Mouse (Mus musculus) liver, embryonic 15.5 days (tissue): ENCODE results near the gene Gm17631. TPM values are rescaled to one million over a fixed set of nuclear protein-coding genes. Genes with fewer than 3 reads are reported as not detected.
"Not testable (repeated sequence)": the region's sequence is repeated elsewhere in the genome, so short reads cannot be mapped to it uniquely, and the experiment has no call there.

Experiments used
- ATAC-seq: fragments of 200-750 bp; cut with Nextera tagmentation; 2 replicates; pipeline ENCODE4 v1.8.0; 2017; ENCODE audit warnings: moderate number of reproducible peaks, mild to moderate bottlenecking, moderate library complexity; ENCODE audit not compliant: insufficient read depth
- H3K27ac ChIP-seq: fragments of 300-500 bp; sonication (generic); replicated peaks from 2 replicates; pipeline ENCODE4 v1.5.1; 2015; ENCODE audit warnings: mild to moderate bottlenecking, inconsistent platforms
- H3K27me3 ChIP-seq: fragments of 300-500 bp; sonication (generic); 2 replicates; pipeline ENCODE4 v1.6.1; 2015; ENCODE audit warnings: mild to moderate bottlenecking, inconsistent platforms
- H3K36me3 ChIP-seq: fragments of 300-500 bp; sonication (generic); replicated peaks from 2 replicates; pipeline ENCODE4 v1.6.1; 2015; ENCODE audit warnings: moderate library complexity, mild to moderate bottlenecking, inconsistent platforms
- H3K4me1 ChIP-seq: fragments of 300-500 bp; sonication (generic); replicated peaks from 2 replicates; pipeline ENCODE4 v1.6.1; 2015; ENCODE audit warnings: inconsistent platforms
- H3K4me2 ChIP-seq: fragments of 300-500 bp; sonication (generic); 2 replicates; pipeline ENCODE4 v1.6.1; 2015; ENCODE audit warnings: moderate library complexity, mild to moderate bottlenecking, inconsistent platforms
- H3K4me3 ChIP-seq: fragments of 300-500 bp; sonication (generic); replicated peaks from 2 replicates; pipeline ENCODE4 v1.5.1; 2015; ENCODE audit warnings: mild to moderate bottlenecking, inconsistent platforms
- H3K9ac ChIP-seq: fragments of 300-500 bp; sonication (generic); 2 replicates; pipeline ENCODE4 v1.6.1; 2015; ENCODE audit warnings: moderate library complexity, mild to moderate bottlenecking, inconsistent platforms
- H3K9me3 ChIP-seq: fragments of 300-500 bp; sonication (generic); replicated peaks from 2 replicates; pipeline ENCODE4 v1.6.1; 2016; ENCODE audit warnings: inconsistent platforms
- WGBS: fragments of 180-500 bp; shearing (Covaris S2); methylation state at CpG from one replicate; pipeline ENCODE4 v1.1.7; 2015; ENCODE audit warnings: mixed read lengths; ENCODE audit not compliant: insufficient replicate concordance; 5-methylcytosine and 5-hydroxymethylcytosine counted together
- polyA plus RNA-seq: library from polyadenylated mRNA; unstranded; fragments of >200 nt; fragmentation: Nextera tagmentation; extraction: Ambion mirVana; gene quantifications from 2 replicates; pipeline ENCODE4 v1.2.1, GENCODE M21; 2015

Gm17631 gene
- not detected in 2 replicates for polyA plus RNA-seq

DNA sequence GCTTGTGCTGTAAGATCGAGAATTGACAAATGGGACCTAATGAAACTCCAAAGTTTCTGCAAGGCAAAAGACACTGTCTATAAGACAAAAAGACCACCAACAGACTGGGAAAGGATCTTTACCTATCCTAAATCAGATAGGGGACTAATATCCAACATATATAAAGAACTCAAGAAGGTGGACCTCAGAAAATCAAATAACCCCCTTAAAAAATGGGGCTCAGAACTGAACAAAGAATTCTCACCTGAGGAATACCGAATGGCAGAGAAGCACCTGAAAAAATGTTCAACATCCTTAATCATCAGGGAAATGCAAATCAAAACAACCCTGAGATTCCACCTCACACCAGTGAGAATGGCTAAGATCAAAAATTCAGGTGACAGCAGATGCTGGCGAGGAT, at the start of gene Gm17631:
Gene Gm17631 (plus strand): TSS at position 301 of the 400 bp plus-strand sequence.
- H3K9me3 ChIP-seq: not testable (repeated sequence)

DNA sequence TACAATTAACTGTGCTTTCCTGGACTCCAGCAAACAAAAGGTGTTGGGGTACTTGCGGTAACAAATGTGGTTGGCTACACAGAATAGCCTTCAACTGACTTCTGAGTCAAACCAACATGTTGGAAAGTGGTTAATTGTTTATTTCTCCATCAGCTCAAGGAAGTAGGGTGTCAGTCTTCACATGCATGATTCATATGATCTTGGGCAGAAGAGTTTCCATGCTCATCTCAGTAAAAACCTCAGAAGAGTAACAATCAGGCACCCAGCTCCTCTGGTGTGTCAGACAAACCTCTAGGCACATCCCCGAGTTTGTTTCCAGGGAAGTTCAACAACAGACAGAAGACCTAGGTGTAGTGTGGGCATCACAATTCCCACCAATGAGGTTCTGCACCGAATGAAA, 44.7 kb upstream of the Gm17631 start:
- H3K36me3 ChIP-seq: no peaks in the 10 kb centered on the region
- no peaks in the 10 kb centered on the region for H3K4me1 ChIP-seq
- no peaks in the 10 kb centered on the region for H3K9me3 ChIP-seq
- ATAC-seq: no peak
- H3K4me3 ChIP-seq: no peak overlapping the region
- H3K27ac ChIP-seq: no peak overlapping the region
- H3K4me2 ChIP-seq: no peak overlapping the region
- no peak overlapping the region for H3K9ac ChIP-seq
- H3K27me3 ChIP-seq: no peaks in the 10 kb centered on the region
- 38% methylated on average over 3 of the region's 3 CpGs for WGBS

More for the DNA sequence above, at the start of gene Gm17631:
- not testable (repeated sequence) for H3K4me3 ChIP-seq, H3K4me2 ChIP-seq, H3K4me1 ChIP-seq, H3K36me3 ChIP-seq, H3K9ac ChIP-seq, H3K27me3 ChIP-seq, ATAC-seq, H3K27ac ChIP-seq
- WGBS: no CpG with 5 or more reads among the region's 3 CpGs

DNA sequence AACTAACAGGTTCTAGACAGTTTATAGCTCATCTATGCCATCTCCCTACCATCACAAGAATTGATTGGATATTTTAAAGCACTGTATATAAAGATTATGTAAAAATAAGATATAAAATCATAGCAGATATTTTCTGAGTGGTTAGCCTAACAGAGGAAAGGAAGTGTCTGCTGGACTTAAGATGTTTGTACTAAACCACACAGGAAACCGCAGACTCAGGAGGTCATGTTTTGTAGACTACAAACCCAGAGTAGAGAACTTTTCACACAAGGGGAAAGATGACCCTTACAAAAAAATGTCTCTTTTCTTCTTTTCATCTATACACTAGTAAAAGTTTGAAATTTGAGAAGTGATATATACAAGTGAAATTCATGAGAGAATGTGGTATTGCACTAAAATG, 38.4 kb upstream of the Gm17631 start:
- no peaks in the 10 kb centered on the region for H3K27me3 ChIP-seq
- H3K9ac ChIP-seq: no peak overlapping the region
- no peak overlapping the region for H3K4me3 ChIP-seq
- H3K27ac ChIP-seq: no peak overlapping the region
- H3K4me1 ChIP-seq: no peaks in the 10 kb centered on the region
- no peak overlapping the region for H3K4me2 ChIP-seq
- ATAC-seq: no peak
- no peaks in the 10 kb centered on the region for H3K36me3 ChIP-seq
- no peaks in the 10 kb centered on the region for H3K9me3 ChIP-seq
- 35% methylated on average over 1 of the region's 1 CpGs for WGBS

DNA sequence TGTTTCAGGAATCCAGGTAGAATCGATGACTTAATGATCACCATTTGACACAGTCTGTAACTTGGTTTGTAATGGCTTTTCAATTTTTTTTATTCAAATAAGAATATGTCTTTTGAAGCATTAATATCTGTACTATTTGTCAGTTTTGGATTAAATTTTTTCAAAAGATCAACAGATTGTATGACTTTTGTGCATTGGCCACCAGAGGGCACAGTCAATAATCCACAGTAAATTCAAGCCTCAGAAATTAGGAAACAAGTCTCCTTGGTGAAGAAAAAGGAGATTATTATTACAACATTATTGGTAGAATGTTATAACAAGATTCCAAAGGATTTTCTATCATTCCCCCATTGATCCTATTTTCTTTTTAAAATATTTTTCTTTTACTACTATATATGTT, 36.9 kb upstream of the Gm17631 start:
- H3K9me3 ChIP-seq: no peaks in the 10 kb centered on the region
- no peaks in the 10 kb centered on the region for H3K4me1 ChIP-seq
- no peaks in the 10 kb centered on the region for H3K27me3 ChIP-seq
- no peak overlapping the region for H3K4me3 ChIP-seq
- H3K4me2 ChIP-seq: no peak overlapping the region
- no peak overlapping the region for H3K9ac ChIP-seq
- no peaks in the 10 kb centered on the region for H3K36me3 ChIP-seq
- WGBS: 53% methylated on average over 1 of the region's 1 CpGs
- ATAC-seq: no peak
- H3K27ac ChIP-seq: no peak overlapping the region

DNA sequence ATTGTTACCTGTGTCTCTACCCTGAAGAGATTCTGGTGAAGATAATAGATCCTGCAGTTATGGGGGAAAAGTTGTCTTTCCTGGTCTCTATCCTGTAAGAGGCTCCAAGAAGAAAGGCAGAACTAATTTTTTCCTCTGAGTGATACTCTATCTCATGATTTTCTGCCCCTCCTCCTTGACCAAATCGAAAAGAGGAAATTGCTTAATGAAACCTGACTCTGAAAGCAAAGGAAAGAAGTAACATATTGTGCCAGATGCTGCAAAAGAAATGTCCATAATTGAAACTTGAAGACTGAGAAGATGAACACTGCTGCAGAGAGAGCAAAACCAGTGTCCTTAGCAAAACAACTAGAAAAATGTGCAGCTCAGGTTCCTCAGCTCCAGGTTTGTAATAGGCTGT, 14.1 kb downstream of the Gm17631 start, which contains the start of gene Klra17:
Gene Klra17 (minus strand): TSS at position 124 of the 400 bp plus-strand sequence.
- 17% methylated on average over 1 of the region's 1 CpGs for WGBS

DNA sequence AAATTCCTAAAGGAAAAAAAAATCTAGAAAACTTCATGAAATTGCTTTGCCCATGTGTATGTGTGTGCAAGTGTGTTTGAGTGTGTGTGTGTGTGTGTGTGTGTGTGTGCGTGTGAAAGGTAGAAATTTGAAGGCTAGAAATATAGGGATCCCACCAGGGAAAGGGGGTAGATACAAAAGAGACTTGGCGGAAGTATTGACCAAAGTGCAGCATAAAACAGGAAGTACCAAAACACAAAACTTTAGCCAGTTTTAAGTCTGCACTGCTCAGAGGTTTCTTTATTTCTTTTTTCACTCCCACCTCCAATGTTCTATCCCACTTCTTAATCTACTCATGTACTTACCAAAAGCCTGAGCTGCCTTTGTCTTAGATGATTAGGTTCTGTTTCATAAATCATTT, 20.1 kb downstream of the Gm17631 start:
- Histone ChIP-seq H3K27me3 (no peaks in the 10 kb centered on the region), H3K4me3 (no peak overlapping the region), H3K36me3 (no peaks in the 10 kb centered on the region), H3K4me1 (no peaks in the 10 kb centered on the region), H3K27ac (no peak overlapping the region), H3K4me2 (no peak overlapping the region), H3K9me3 (no peaks in the 10 kb centered on the region), H3K9ac (no peak overlapping the region)
- no peak for ATAC-seq
- 56% methylated on average over 2 of the region's 2 CpGs for WGBS

More for the DNA sequence above, 14.1 kb downstream of the Gm17631 start, which contains the start of gene Klra17:
- Histone ChIP-seq H3K36me3 (no peaks in the 10 kb centered on the region), H3K27me3 (no peaks in the 10 kb centered on the region), H3K4me2 (no peak within 1 kb of the TSS), H3K9me3 (no peaks in the 10 kb centered on the region), H3K4me1 (no peaks in the 10 kb centered on the region), H3K9ac (no peak within 1 kb of the TSS), H3K27ac (no peak within 1 kb of the TSS), H3K4me3 (no peak within 1 kb of the TSS)
- no peak for ATAC-seq

Other genes starting within 250 kb of the Gm17631 start
- 0.54 and 0.93 TPM in 2 replicates for gene Klrk1, start 238.8 kb upstream of the Gm17631 start, polyA plus RNA-seq
- gene Klrc3, start 219.3 kb upstream of the Gm17631 start, polyA plus RNA-seq: not detected in 2 replicates
- gene Klrc2, start 202.0 kb upstream of the Gm17631 start, polyA plus RNA-seq: not detected in 2 replicates
- gene Klrc1, start 183.7 kb upstream of the Gm17631 start, polyA plus RNA-seq: 0.22 and 0.33 TPM in 2 replicates
- not detected in 2 replicates for gene Klri1, start 145.5 kb upstream of the Gm17631 start, polyA plus RNA-seq
- 0.02 TPM in 1 of 2 replicates, not detected in the other for gene Klri2, start 122.2 kb upstream of the Gm17631 start, polyA plus RNA-seq
- gene Gm156, start 78.4 kb upstream of the Gm17631 start, polyA plus RNA-seq: not detected in 2 replicates
- gene Klra17, start 14.0 kb downstream of the Gm17631 start, polyA plus RNA-seq: 0.29 and 0.60 TPM in 2 replicates
- 0.10 TPM in 1 of 2 replicates, not detected in the other for gene Klra5, start 55.0 kb downstream of the Gm17631 start, polyA plus RNA-seq
- not detected in 2 replicates for gene Klra6, start 164.3 kb downstream of the Gm17631 start, polyA plus RNA-seq
- gene Klra4, start 204.6 kb downstream of the Gm17631 start, polyA plus RNA-seq: not detected in 2 replicates